Mouse (Mus musculus): ENCODE results near the gene Eif1ad.

DNA sequence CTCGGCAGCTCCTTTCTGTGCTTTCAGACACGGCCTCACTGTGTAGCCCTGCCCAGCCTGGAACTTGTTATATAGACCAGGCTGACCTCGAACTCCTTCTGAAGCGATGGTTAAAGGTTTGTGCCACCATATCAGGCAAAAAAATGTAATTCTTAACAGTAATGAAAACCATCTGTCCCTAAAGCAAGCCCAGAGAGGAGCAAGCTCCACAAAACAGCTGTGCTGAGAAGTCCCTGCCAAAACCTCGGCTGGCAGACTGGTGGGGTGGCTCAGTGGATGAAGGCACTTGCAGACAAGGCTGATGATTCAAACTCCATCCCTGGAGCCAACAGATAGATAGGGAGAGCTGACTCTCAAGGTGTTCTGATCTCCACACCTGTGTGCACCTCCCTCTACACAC lies 42.5 kb downstream of the Eif1ad start:
- TF ChIP-seq POLR2A (IDR thresholded peaks at IDR 0.05; ENCODE audit: low read depth, low read length) (no peak), CTCF (IDR thresholded peaks at IDR 0.05; ENCODE audit: extremely low read depth, insufficient read length, insufficient replicate concordance, low read depth, low read length) (no peak)
